Mouse (Mus musculus) regulatory T cell (primary cell): ENCODE data around the gene Rgs12.

ENCODE experiments used
- in situ Hi-C: fragments of 300-600 bp; cut with MboI, MseI; formaldehyde crosslinking; loops from one replicate; pipeline ENCODE4 v1.15.1; 2025; ENCODE audit warnings: high pct_unique_total_duplicates

Gene Rgs12

DNA sequence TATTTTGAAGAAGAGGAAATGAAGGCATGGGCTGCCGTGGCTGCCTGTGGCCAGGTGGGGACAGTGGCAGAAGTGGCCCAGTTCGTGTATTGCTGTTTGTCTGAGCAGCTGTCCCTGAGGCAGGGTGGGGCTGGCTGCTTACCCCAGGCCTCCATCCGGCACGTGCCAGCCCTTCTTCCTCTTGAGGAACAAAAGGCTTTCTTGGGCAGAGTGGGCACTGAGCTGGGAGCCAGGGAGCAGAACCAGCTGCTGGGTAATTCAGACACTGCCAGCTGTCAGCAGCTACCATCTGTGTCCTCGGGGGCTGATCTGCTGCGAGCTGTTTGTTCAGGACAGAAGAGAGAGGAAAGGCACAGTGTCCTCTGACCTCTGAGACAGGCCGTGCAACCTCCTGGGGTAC lies 121.7 kb downstream of the Rgs12 start:
- in situ Hi-C loops: no loop called here

DNA sequence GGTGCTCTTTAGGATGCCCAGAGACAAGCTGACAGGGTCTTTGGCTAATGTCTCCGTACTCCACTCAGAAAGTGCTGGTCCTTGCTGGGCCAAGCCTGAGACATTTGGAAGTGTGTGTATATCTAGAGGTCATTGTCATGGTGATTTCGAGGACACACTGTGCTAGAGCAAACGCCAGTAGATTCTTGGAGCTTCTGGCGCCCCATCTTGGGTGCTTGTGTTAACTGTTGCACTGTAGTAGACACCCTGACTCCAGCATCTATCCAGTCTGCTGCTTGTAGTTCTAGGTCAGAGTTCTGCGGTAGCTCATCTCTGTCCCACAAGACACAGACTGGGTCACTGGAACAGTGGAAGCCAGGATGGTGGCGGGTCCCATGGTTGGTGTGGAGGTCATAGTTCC lies 122.6 kb downstream of the Rgs12 start:
- in situ Hi-C loops: no loop called here

DNA sequence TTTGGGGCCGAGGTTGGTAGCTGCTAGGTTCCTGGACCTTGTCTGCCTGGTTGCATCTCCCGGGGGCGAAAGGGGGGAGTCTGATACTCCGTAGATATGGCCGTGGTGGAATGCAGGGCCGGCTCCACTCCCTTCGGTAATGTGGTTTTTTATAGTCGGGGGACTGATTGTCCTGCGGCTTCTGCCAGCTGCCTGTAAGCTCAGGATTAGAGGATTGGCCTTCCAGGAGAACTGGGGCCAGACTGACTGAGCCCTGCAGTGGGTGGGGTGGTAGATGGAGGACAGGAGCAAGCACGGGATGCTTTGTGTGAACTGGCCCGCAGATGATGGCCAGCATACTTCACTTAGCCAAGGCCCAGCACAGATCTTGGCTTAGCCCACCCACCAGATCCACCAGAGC lies 124.0 kb downstream of the Rgs12 start:
- in situ Hi-C loops: no loop called here

DNA sequence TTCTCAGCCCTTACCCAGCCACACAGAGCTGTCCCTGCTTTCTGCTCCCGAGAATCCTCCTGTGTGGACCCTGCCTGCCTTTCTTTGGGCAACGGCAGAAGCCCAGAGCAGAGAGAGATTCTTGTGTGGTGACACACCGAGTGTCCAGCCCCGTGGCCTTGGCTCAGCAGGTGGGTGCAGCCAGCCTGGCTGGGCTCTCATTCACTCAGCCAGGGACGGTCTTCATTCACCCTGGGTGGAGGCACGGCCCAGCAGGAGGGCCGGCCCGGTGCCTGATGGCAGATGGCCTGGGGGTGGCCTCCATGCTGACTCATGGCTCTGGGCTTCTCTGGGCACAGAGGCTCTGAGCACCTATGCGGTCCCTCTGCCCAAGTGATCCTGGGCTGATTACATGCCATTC lies 124.7 kb downstream of the Rgs12 start:
- in situ Hi-C loops: no loop called here

DNA sequence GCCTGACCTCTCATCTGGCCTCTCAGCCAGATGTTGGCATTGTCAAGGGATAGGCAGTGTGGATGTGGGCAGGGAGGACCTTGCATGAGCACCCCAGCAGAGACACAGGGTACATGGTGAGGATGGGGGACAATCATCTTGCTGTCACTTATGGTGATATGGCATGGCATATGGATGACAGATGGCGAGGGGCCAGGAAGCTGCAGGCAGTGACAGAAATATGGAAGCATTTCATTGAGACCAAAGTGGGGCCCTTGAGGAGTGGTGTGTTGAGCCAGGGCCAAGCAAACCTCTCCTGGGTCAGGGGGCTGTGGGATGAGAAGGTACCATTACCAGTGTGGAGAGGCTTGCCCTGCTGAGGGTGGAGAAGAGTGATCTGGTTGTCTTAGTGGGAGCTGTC lies 127.1 kb downstream of the Rgs12 start:
- in situ Hi-C loops: no loop called here

DNA sequence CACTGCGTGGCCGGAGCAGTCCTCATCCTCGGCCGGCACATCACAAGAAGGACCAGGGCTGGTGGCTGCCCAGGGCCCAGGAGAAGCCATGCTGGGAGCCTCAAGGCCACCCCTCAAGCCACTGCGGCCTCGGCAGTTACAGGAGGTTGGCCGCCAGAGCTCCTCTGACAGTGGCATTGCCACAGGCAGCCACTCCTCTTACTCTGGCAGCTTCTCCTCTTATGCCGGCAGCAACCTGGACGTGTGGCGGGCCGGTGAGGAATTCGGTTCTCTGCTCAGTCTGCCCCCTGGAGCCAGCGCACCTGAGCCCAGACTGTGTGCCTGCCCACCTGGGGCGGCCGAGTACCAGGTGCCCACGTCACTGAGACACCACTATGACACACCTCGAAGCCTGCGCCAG lies 129.9 kb downstream of the Rgs12 start:
- in situ Hi-C loops: no loop called here

DNA sequence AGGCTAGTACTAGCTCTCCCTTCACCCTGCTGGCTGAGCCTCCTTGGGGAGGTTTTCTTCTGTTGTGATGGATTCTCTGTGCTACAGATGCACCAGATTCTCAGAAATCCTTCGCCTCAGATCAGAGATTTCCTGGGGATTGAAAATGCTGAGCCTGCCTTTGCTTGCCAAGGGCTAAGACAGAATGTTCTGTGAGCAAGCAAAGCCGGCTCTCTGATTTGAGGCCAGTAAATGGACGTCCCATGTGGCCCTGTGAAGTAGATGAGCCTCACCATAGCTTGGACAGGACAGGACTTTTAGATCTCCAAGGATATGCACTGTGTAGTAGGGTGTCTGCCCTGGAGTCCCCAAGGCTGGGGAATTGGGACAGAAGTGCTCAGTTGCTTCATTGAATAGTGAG lies 135.7 kb downstream of the Rgs12 start:
- in situ Hi-C loops: no loop called here

DNA sequence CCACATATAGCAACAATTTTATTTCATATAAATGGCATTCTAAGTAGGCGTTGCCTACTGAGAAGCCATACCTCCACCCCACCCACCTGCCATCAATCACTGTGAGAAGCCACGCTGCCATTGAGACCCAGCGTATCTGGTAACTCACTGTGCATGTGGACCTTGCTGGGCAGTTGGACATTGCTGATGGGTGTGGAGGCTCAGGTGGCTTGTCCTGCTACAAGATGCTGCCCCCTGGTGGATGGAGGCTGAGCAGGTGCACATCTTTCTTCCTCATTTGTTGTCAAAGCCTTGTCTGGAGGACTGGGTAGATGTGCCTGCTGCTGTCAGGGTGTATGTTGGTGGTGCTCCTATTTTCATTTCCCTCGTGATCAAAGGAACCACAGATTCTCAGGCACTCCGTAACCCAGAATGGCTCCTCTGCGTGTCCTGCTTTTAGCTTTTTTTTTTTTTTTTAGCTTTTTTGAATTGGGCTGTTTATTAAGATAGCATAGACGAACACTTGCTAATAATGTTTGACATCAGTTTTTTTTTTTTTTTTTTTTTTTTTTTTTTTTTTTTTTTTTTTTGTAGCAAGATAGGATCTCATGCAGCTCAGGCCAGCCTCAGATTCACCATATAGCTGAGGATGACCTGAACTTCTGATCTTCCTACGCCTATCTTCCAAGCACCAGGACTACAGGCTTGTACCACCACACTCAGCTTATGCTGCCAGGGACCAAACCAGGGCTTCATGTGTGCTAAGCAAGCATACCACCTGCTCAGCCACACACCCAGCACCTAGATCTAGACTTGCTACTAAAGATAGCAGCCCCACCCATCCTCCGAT lies 139.8 kb downstream of the Rgs12 start:
- in situ Hi-C loops: no loop called here
